Mouse (Mus musculus) CD4-positive naive resting alpha-beta T cell, adult 57 days (primary cell): ENCODE measurements around the gene Nt5c1b. TPM values are rescaled to one million over a fixed set of nuclear protein-coding genes. Genes with fewer than 3 reads are reported as not detected.

ENCODE experiments used
- total RNA-seq: library from RNA; stranded (reverse); gene quantifications from one replicate; pipeline ENCODE4 v1.2.4, GENCODE M21; 2023

Nt5c1b gene
- total RNA-seq: not detected

GRCm38 (mm10) chr12:10369673-10370072 is at the start of gene Nt5c1b:
Nt5c1b (plus strand) TSS chr12:10369973.

GRCm38 (mm10) chr12:10390671-10391441 is 21.1 kb downstream of the Nt5c1b start, which contains the start of gene Rdh14:
Rdh14 (plus strand) TSS chr12:10390772.

Other genes with a start within 250 kb of the Nt5c1b start
- gene Rdh14, start 20.8 kb downstream of the Nt5c1b start, total RNA-seq: 13.6 TPM